Mouse (Mus musculus): Measurements from ENCODE around the gene Akp3.

The Akp3 gene

GRCm38 (mm10) chr1:87153776-87154500 lies 29.2 kb downstream of the Akp3 start:
- in situ Hi-C loops (cut with MboI; ENCODE audit: low sequenced_read_pairs): no loop called here

GRCm38 (mm10) chr1:87154501-87155120 lies 29.8 kb downstream of the Akp3 start:
- in situ Hi-C loops (cut with MboI; ENCODE audit: low sequenced_read_pairs): no loop called here

- in situ Hi-C loops (cut with MboI; ENCODE audit: low sequenced_read_pairs): no loop called here
Measured at GRCm38 (mm10) chr1:87155531-87156198, 30.9 kb downstream of the Akp3 start.

GRCm38 (mm10) chr1:87156199-87156587 lies 31.4 kb downstream of the Akp3 start, which contains the start of gene Ecel1:
Gene Ecel1, minus strand, starts transcription at chr1:87156521.
- in situ Hi-C loops (cut with MboI; ENCODE audit: low sequenced_read_pairs): no loop called here

GRCm38 (mm10) chr1:87159396-87159795 lies 34.6 kb downstream of the Akp3 start:
- in situ Hi-C loops (cut with MboI; ENCODE audit: low sequenced_read_pairs): no loop called here

- in situ Hi-C loops (cut with MboI; ENCODE audit: low sequenced_read_pairs): no loop called here
Measured at GRCm38 (mm10) chr1:87164164-87164795, 39.5 kb downstream of the Akp3 start.

- in situ Hi-C loops (cut with MboI; ENCODE audit: low sequenced_read_pairs): no loop called here
Measured at GRCm38 (mm10) chr1:87164796-87165184, 40.0 kb downstream of the Akp3 start.

- in situ Hi-C loops (cut with MboI; ENCODE audit: low sequenced_read_pairs): no loop called here
Measured at GRCm38 (mm10) chr1:87170458-87170857, 45.7 kb downstream of the Akp3 start.

GRCm38 (mm10) chr1:87171312-87171711 lies 46.5 kb downstream of the Akp3 start:
- in situ Hi-C loops (cut with MboI; ENCODE audit: low sequenced_read_pairs): no loop called here

- in situ Hi-C loops (cut with MboI; ENCODE audit: low sequenced_read_pairs): no loop called here
Measured at GRCm38 (mm10) chr1:87172316-87172715, 47.5 kb downstream of the Akp3 start.

- in situ Hi-C loops (cut with MboI; ENCODE audit: low sequenced_read_pairs): no loop called here
Measured at GRCm38 (mm10) chr1:87174006-87174955, 49.5 kb downstream of the Akp3 start.

GRCm38 (mm10) chr1:87175852-87176292 lies 51.1 kb downstream of the Akp3 start:
- in situ Hi-C loops (cut with MboI; ENCODE audit: low sequenced_read_pairs): no loop called here

Data from CH12F3 (cell line).